Mouse (Mus musculus): Measurements from ENCODE around the gene Tapt1. TPM values are rescaled to one million over a fixed set of nuclear protein-coding genes. Genes with fewer than 3 reads are reported as not detected.

Tapt1 gene
- total and polyA plus RNA-seq, 3 experiments: 18.7 to 21.1 (median 19.2) TPM

- Histone ChIP-seq H3K27ac (no peak overlapping the region), H3K4me1 (ENCODE audit: control insufficient read depth, insufficient read depth, low read length) (peaks cover 6% of the 10 kb centered on the region; the same call in 1 of the 2 replicates), H3K79me2 (replicated peaks; ENCODE audit: control insufficient read depth, insufficient read depth, low read length) (no peaks in the 10 kb centered on the region), H3K9ac (ENCODE audit: low read depth, low read length) (no peak overlapping the region), H3K4me3 (no peak overlapping the region), H3K36me3 (ENCODE audit: control insufficient read depth, insufficient read depth, low read length) (peaks cover 4% of the 10 kb centered on the region; the same call in 1 of the 2 replicates), H3K27me3 (ENCODE audit: control insufficient read depth, insufficient read depth, low read length) (no peaks in the 10 kb centered on the region)
- WGBS: 97% methylated on average over 1 of the region's 1 CpGs
- DNase-seq: no peak
- intact Hi-C loops (cut with DNase I): no loop called here
- TF ChIP-seq POLR2A (IDR thresholded peaks at IDR 0.05; ENCODE audit: insufficient read depth, low read depth, low read length): no peak
- TF ChIP-seq EP300 (IDR thresholded peaks at IDR 0.05; ENCODE audit: insufficient read depth, low read depth, low read length): no peak
- TF ChIP-seq CTCF (IDR thresholded peaks at IDR 0.05): no peak
Measured at GRCm38 (mm10) chr5:44241726-44242125, 15.3 kb upstream of the Tapt1 start.

DNA sequence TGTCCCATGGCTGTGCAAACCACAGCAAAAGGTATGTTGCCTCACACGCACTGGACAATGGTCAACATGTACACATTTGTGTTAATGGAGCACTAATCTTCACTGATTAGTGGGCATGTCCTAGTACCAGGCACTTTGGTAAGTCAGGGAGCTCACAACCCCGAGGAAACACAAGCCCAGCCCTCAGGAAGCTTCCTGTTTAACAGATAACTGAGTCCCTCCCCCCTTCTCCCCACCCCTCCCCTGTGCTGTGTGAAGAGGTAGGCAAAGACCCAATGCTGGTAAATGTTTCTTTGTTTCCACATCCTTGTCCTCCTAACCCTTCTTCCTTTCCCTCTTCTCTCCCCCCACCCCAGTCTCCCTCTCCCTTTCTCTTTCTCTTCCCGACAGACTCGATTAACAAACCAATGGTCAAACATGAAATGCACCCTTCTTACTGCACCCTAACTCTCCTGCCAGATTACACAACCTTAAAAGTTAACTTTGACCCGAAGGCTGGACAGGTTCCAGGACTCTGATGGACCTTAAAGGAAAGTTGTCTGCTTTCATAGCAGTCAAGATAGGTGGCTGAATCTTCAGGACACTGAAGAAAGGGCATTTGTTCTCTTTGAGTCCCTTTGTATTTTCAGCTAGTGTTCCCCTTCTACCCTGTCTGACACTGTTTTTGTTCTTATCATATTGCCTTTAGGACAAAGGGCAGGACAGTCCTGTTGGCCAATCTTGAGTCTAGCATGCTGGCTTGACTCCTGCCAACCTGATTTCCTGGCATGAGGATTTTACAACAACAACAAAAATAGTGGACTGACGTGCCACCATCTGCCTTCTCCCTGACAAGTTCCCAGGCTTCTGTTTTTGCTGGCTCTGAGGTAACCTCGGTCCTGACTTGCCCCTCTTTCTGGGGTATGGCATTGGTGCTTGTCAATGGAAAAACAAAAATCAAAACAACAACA, 13.0 kb upstream of the Tapt1 start:
- Histone ChIP-seq H3K79me2 (replicated peaks; ENCODE audit: control insufficient read depth, insufficient read depth, low read length) (no peaks in the 10 kb centered on the region), H3K27ac (no peak overlapping the region; the same call in 1 of the 2 replicates), H3K27me3 (ENCODE audit: control insufficient read depth, insufficient read depth, low read length) (no peaks in the 10 kb centered on the region), H3K4me3 (no peak overlapping the region), H3K9ac (ENCODE audit: low read depth, low read length) (no peak overlapping the region), H3K36me3 (ENCODE audit: control insufficient read depth, insufficient read depth, low read length) (peaks cover 4% of the 10 kb centered on the region; the same call in 1 of the 2 replicates), H3K4me1 (ENCODE audit: control insufficient read depth, insufficient read depth, low read length) (peaks cover 6% of the 10 kb centered on the region; the same call in 1 of the 2 replicates)
- DNase-seq: peak in 1 of 2 experiments; percentile 31
- intact Hi-C loops (cut with DNase I): no loop called here
- WGBS: 26% methylated on average over 7 of the region's 7 CpGs
- TF ChIP-seq POLR2A (IDR thresholded peaks at IDR 0.05; ENCODE audit: insufficient read depth, low read depth, low read length) (no peak), EP300 (IDR thresholded peaks at IDR 0.05; ENCODE audit: insufficient read depth, low read depth, low read length) (0 out of 2 replicates have a peak, but pooled peaks have one; percentile 39)

GRCm38 (mm10) chr5:44238201-44238600, 11.8 kb upstream of the Tapt1 start:
- DNase-seq: no peak
- 78% methylated on average over 7 of the region's 7 CpGs for WGBS
- Histone ChIP-seq H3K27me3 (ENCODE audit: control insufficient read depth, insufficient read depth, low read length) (no peaks in the 10 kb centered on the region), H3K27ac (no peak overlapping the region), H3K36me3 (ENCODE audit: control insufficient read depth, insufficient read depth, low read length) (peaks cover 4% of the 10 kb centered on the region; the same call in 1 of the 2 replicates), H3K4me1 (ENCODE audit: control insufficient read depth, insufficient read depth, low read length) (peaks cover 6% of the 10 kb centered on the region; the same call in 1 of the 2 replicates), H3K9ac (ENCODE audit: low read depth, low read length) (no peak overlapping the region), H3K79me2 (replicated peaks; ENCODE audit: control insufficient read depth, insufficient read depth, low read length) (no peaks in the 10 kb centered on the region), H3K4me3 (no peak overlapping the region)
- intact Hi-C loops (cut with DNase I): no loop called here
- TF ChIP-seq CTCF (IDR thresholded peaks at IDR 0.05) (no peak), EP300 (IDR thresholded peaks at IDR 0.05; ENCODE audit: insufficient read depth, low read depth, low read length) (no peak), POLR2A (IDR thresholded peaks at IDR 0.05; ENCODE audit: insufficient read depth, low read depth, low read length) (no peak)

- H3K79me2 ChIP-seq (replicated peaks; ENCODE audit: control insufficient read depth, insufficient read depth, low read length): no peaks in the 10 kb centered on the region
- no peak for TF ChIP-seq EP300 (IDR thresholded peaks at IDR 0.05; ENCODE audit: insufficient read depth, low read depth, low read length)
- H3K27me3 ChIP-seq (ENCODE audit: control insufficient read depth, insufficient read depth, low read length): no peaks in the 10 kb centered on the region
- H3K27ac ChIP-seq: no peak overlapping the region
- 91% methylated on average over 7 of the region's 7 CpGs for WGBS
- DNase-seq: no peak
- intact Hi-C loops (cut with DNase I): no loop called here
- H3K4me3 ChIP-seq: no peak overlapping the region
- H3K36me3 ChIP-seq (ENCODE audit: control insufficient read depth, insufficient read depth, low read length): no peaks in the 10 kb centered on the region
- H3K9ac ChIP-seq (ENCODE audit: low read depth, low read length): no peak overlapping the region
- peaks cover 4% of the 10 kb centered on the region; the same call in 1 of the 2 replicates for H3K4me1 ChIP-seq (ENCODE audit: control insufficient read depth, insufficient read depth, low read length)
Measured at GRCm38 (mm10) chr5:44234606-44235005, 8.2 kb upstream of the Tapt1 start.

GRCm38 (mm10) chr5:44233933-44234332, 7.5 kb upstream of the Tapt1 start:
- no peak overlapping the region for H3K9ac ChIP-seq (ENCODE audit: low read depth, low read length)
- H3K36me3 ChIP-seq (ENCODE audit: control insufficient read depth, insufficient read depth, low read length): no peaks in the 10 kb centered on the region
- H3K79me2 ChIP-seq (replicated peaks; ENCODE audit: control insufficient read depth, insufficient read depth, low read length): no peaks in the 10 kb centered on the region
- peaks cover under 1% of the 10 kb centered on the region; the same call in 1 of the 2 replicates for H3K4me1 ChIP-seq (ENCODE audit: control insufficient read depth, insufficient read depth, low read length)
- no peaks in the 10 kb centered on the region for H3K27me3 ChIP-seq (ENCODE audit: control insufficient read depth, insufficient read depth, low read length)
- TF ChIP-seq EP300 (IDR thresholded peaks at IDR 0.05; ENCODE audit: insufficient read depth, low read depth, low read length) (no peak), POLR2A (IDR thresholded peaks at IDR 0.05; ENCODE audit: insufficient read depth, low read depth, low read length) (no peak), CTCF (IDR thresholded peaks at IDR 0.05) (no peak)
- intact Hi-C loops (cut with DNase I): no loop called here
- no peak overlapping the region for H3K27ac ChIP-seq
- 72% methylated on average over 3 of the region's 3 CpGs for WGBS
- DNase-seq: no peak
- no peak overlapping the region for H3K4me3 ChIP-seq

DNA sequence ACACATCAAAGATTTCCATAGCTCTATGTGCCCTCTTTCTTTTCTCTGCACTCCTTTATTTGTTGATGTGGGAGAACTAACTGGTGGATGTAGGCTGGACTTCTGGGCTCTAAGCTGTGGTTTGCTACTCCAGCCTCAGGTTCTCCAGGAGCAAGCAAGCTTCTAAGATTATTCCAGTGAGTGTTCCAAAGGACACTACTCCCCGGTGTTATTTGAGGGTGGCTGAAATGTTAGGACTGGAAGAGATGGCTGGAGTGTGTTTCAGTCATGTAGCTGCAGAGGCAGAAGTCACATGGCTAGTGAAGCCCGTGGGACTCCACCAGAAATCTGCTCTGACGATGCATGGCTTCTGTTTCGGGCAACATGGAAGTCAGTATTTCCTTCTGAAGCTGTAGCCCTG, 2.3 kb upstream of the Tapt1 start:
- Histone ChIP-seq H3K27me3 (ENCODE audit: control insufficient read depth, insufficient read depth, low read length) (no peaks in the 10 kb centered on the region), H3K9ac (ENCODE audit: low read depth, low read length) (no peak overlapping the region), H3K4me3 (no peak overlapping the region), H3K27ac (no peak overlapping the region), H3K36me3 (ENCODE audit: control insufficient read depth, insufficient read depth, low read length) (peaks cover 10% of the 10 kb centered on the region), H3K79me2 (replicated peaks; ENCODE audit: control insufficient read depth, insufficient read depth, low read length) (peaks cover 2% of the 10 kb centered on the region; the same call in 1 of the 2 replicates), H3K4me1 (ENCODE audit: control insufficient read depth, insufficient read depth, low read length) (peaks cover 7% of the 10 kb centered on the region)
- no peak for DNase-seq
- intact Hi-C loops (cut with DNase I): loop anchor here (5.0 to 10.0 kb wide), 3 partner anchors 444 to 1446 kb away; no protein-coding TSS in a partner anchor
- TF ChIP-seq CTCF (IDR thresholded peaks at IDR 0.05) (no peak), POLR2A (IDR thresholded peaks at IDR 0.05; ENCODE audit: insufficient read depth, low read depth, low read length) (no peak), EP300 (IDR thresholded peaks at IDR 0.05; ENCODE audit: insufficient read depth, low read depth, low read length) (no peak)
- WGBS: 63% methylated on average over 4 of the region's 4 CpGs

Measured in heart, adult 2 months (tissue).